Mouse (Mus musculus): Measurements from ENCODE around the gene Neu4. TPM values are rescaled to one million over a fixed set of nuclear protein-coding genes. Genes with fewer than 3 reads are reported as not detected.
"Not testable (repeated sequence)": the region's sequence is repeated elsewhere in the genome, so short reads cannot be mapped to it uniquely, and the experiment has no call there.

Neu4 gene
- total RNA-seq, 2 experiments from 2014 or later, result not detected

GRCm38 (mm10) chr1:94051104-94051503, 30.9 kb downstream of the Neu4 start:
- ATAC-seq (replicated peaks; ENCODE audit: poor library complexity, severe bottlenecking), result no peak

GRCm38 (mm10) chr1:94052373-94052772, 32.1 kb downstream of the Neu4 start, which contains the start of gene Pdcd1:
TSS of gene Pdcd1 (minus strand) at chr1:94052553.
- ATAC-seq (replicated peaks; ENCODE audit: poor library complexity, severe bottlenecking), result 0 out of 2 replicates have a peak, but pooled peaks have one; percentile 12

- peak; percentile 72 for ATAC-seq (replicated peaks; ENCODE audit: poor library complexity, severe bottlenecking)
Measured at GRCm38 (mm10) chr1:94053530-94054216, 33.4 kb downstream of the Neu4 start.

GRCm38 (mm10) chr1:94054481-94054880, 34.2 kb downstream of the Neu4 start:
- no peak for ATAC-seq (replicated peaks; ENCODE audit: poor library complexity, severe bottlenecking)

GRCm38 (mm10) chr1:94055966-94056365, 35.7 kb downstream of the Neu4 start:
- ATAC-seq (replicated peaks; ENCODE audit: poor library complexity, severe bottlenecking), result peak; percentile 81

- ATAC-seq (replicated peaks; ENCODE audit: poor library complexity, severe bottlenecking), result no peak
Measured at GRCm38 (mm10) chr1:94057401-94057800, 37.1 kb downstream of the Neu4 start.

GRCm38 (mm10) chr1:94058281-94058680, 38.0 kb downstream of the Neu4 start:
- ATAC-seq (replicated peaks; ENCODE audit: poor library complexity, severe bottlenecking), result not testable (repeated sequence)

GRCm38 (mm10) chr1:94074756-94075155, 54.5 kb downstream of the Neu4 start:
- ATAC-seq (replicated peaks; ENCODE audit: poor library complexity, severe bottlenecking), result peak; percentile 9

- no peak for ATAC-seq (replicated peaks; ENCODE audit: poor library complexity, severe bottlenecking)
Measured at GRCm38 (mm10) chr1:94076702-94077101, 56.5 kb downstream of the Neu4 start.

Other genes with a start within 250 kb of the Neu4 start
- 238 and 289 TPM in 2 replicates for gene Dtymk, start 218.5 kb upstream of the Neu4 start, total RNA-seq (2014; fragmentation: Nextera tagmentation)
- gene Dtymk, start 218.5 kb upstream of the Neu4 start, total RNA-seq (2017), result 216 and 239 TPM in 2 replicates
- 9.5 and 19.4 TPM in 2 replicates for gene Ing5, start 216.5 kb upstream of the Neu4 start, total RNA-seq (2014; fragmentation: Nextera tagmentation)
- 27.1 and 42.3 TPM in 2 replicates for gene Ing5, start 216.5 kb upstream of the Neu4 start, total RNA-seq (2017)
- 19.3 and 25.7 TPM in 2 replicates for gene D2hgdh, start 195.5 kb upstream of the Neu4 start, total RNA-seq (2014; fragmentation: Nextera tagmentation)
- gene D2hgdh, start 195.5 kb upstream of the Neu4 start, total RNA-seq (2017), result 13.8 and 19.9 TPM in 2 replicates
- not detected in 2 replicates for gene Gal3st2, start 159.1 kb upstream of the Neu4 start, total RNA-seq (2014; fragmentation: Nextera tagmentation)
- not detected in 2 replicates for gene Gal3st2, start 159.1 kb upstream of the Neu4 start, total RNA-seq (2017)
- gene Gal3st2b, start 102.1 kb upstream of the Neu4 start, total RNA-seq (2014; fragmentation: Nextera tagmentation), result not detected in 2 replicates
- not detected in 2 replicates for gene Gal3st2b, start 102.1 kb upstream of the Neu4 start, total RNA-seq (2017)
- not detected in 2 replicates for gene Gal3st2c, start 29.9 kb upstream of the Neu4 start, total RNA-seq (2014; fragmentation: Nextera tagmentation)
- gene Gal3st2c, start 29.9 kb upstream of the Neu4 start, total RNA-seq (2017), result not detected in 2 replicates
- gene Pdcd1, start 32.1 kb downstream of the Neu4 start, total RNA-seq (2014; fragmentation: Nextera tagmentation), result not detected in 2 replicates
- gene Pdcd1, start 32.1 kb downstream of the Neu4 start, total RNA-seq (2017), result not detected in 2 replicates

All from granulocyte monocyte progenitor cell, adult 5-6 weeks (primary cell).